ENCODE assay signal across 17 mouse cellular contexts in the genomic region with DNA sequence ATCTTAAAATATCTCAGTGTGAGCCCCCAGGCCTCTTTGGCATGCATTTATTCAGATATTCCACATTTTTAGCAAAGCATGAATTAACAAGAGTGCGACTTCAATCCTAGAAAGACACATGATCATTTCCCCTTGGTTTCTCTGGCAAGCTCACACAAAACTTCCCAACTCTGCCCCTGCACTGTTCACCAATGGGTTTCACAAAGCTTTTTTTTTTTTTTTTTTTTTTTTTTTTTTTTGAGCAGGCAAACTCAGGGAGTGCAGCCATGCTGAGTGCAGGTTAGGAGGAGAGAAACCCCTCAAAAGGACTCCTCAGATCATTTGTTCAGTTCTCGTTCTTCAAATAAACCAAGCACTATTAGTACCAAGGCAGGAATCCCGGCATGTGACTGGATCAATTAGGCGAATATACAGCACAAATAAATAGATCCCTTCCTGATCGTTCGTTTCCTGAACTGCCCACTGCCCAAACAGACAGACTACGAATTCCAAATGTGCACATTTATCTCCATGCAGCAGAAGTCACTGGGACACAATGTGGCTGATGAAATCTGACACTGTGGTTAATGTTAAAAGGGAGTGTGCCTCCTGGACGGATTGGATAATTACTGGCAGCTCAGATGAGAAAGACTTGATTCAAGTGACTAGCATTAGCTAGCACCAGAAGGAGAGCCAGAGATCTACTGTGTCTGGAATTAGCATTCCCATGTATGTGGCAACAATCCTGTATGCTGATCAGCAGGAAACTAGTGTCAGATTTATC. TPM values are rescaled to one million over a fixed set of nuclear protein-coding genes. Genes with fewer than 3 reads are reported as not detected.
DNase-seq lines count a peak whose midpoint lies in the region; ATAC-seq and TF ChIP-seq lines count a peak whose summit lies in the region.
"Had no signal": no experiment of that assay in that cellular context is flagged by ENCODE, and none has a peak within 500 bp of the region (broad histone marks: within the 10 kb centered on the region; RNA-seq: fewer than 3 reads in every experiment).

No protein-coding gene starts in this region.

- H3K9ac ChIP-seq in forebrain, postnatal 0 days, result no peak overlapping the region
- H3K9ac ChIP-seq in forebrain, embryonic 11.5 days (ENCODE audit: low read length), result no peak overlapping the region
- no peak overlapping the region for H3K9ac ChIP-seq in lung, embryonic 14.5 days
- H3K9ac ChIP-seq: heart, embryonic 15.5 days; limb, embryonic 13.5 days had no signal

- peak; percentile 33 for ATAC-seq in forebrain, postnatal 0 days
- no peak for ATAC-seq in forebrain, embryonic 11.5 days (replicated peaks; ENCODE audit: low FRiP score)
- no peak for ATAC-seq in lung, embryonic 14.5 days (ENCODE audit: insufficient read depth)
- ATAC-seq in megakaryocyte-erythroid progenitor cell, adult 5-6 weeks (replicated peaks; ENCODE audit: low FRiP score, low TSS enrichment, poor library complexity, severe bottlenecking), result peak; percentile 71

- no peaks in the 10 kb centered on the region for H3K27me3 ChIP-seq in forebrain, postnatal 0 days (ENCODE audit: insufficient read depth, low read length)
- no peaks in the 10 kb centered on the region for H3K27me3 ChIP-seq in forebrain, embryonic 11.5 days (ENCODE audit: control insufficient read depth, insufficient read depth, low read length)
- no peaks in the 10 kb centered on the region for H3K27me3 ChIP-seq in lung, embryonic 14.5 days (ENCODE audit: insufficient read depth, low read length)
- H3K27me3 ChIP-seq: heart, embryonic 15.5 days; limb, embryonic 13.5 days had no signal

- H3K9me3 ChIP-seq in forebrain, postnatal 0 days (ENCODE audit: low read length), result no peaks in the 10 kb centered on the region
- no peaks in the 10 kb centered on the region for H3K9me3 ChIP-seq in forebrain, embryonic 11.5 days (ENCODE audit: control insufficient read depth, low read length)
- H3K9me3 ChIP-seq in lung, embryonic 14.5 days (ENCODE audit: low read depth, low read length), result no peaks in the 10 kb centered on the region
- H3K9me3 ChIP-seq: heart, embryonic 15.5 days; limb, embryonic 13.5 days had no signal

- no peak for DNase-seq in forebrain, postnatal 0 days
- no peak for DNase-seq in forebrain, embryonic 11.5 days (ENCODE audit: low spot score)
- DNase-seq in lung, embryonic 14.5 days, result peak; percentile 5
- no peak for DNase-seq in lung, postnatal 14 days
- DNase-seq in c-Kit-positive CD71-negative TER-119-negative erythroid progenitor cells, embryonic 14.5 days (ENCODE audit: low read depth), result peak; percentile 18
- no peak for DNase-seq in left cerebral cortex, postnatal 14 days (ENCODE audit: low spot score in 2 of 2)
- no peak for DNase-seq in ovary, adult 18-20 months (ENCODE audit: low spot score)
- DNase-seq: B cell, adult 2 months; cerebellum, adult 9-11 months; gastrocnemius, postnatal 10 days; layer of hippocampus, postnatal 36 days; lung, postnatal 4 days; retina, postnatal 1 day had no signal

- H3K4me3 ChIP-seq in forebrain, postnatal 0 days (ENCODE audit: low read depth, low read length), result no peak overlapping the region
- H3K4me3 ChIP-seq in forebrain, embryonic 11.5 days (ENCODE audit: low read depth, low read length), result no peak overlapping the region
- no peak overlapping the region for H3K4me3 ChIP-seq in lung, embryonic 14.5 days (ENCODE audit: low read depth, low read length)
- H3K4me3 ChIP-seq: heart, embryonic 15.5 days; limb, embryonic 13.5 days had no signal

- no peak for TF ChIP-seq CTCF in forebrain, postnatal 0 days (IDR thresholded peaks at IDR 0.05; ENCODE audit: low read depth)
- no peak for TF ChIP-seq CTCF in lung, embryonic 14.5 days (IDR thresholded peaks at IDR 0.05; ENCODE audit: low read depth)

- no peak overlapping the region for H3K27ac ChIP-seq in forebrain, postnatal 0 days (ENCODE audit: low read depth, low read length)
- H3K27ac ChIP-seq in forebrain, embryonic 11.5 days (ENCODE audit: low read depth, low read length), result no peak overlapping the region
- H3K27ac ChIP-seq in lung, embryonic 14.5 days (ENCODE audit: low read depth), result no peak overlapping the region
- H3K27ac ChIP-seq: heart, embryonic 15.5 days; limb, embryonic 13.5 days had no signal

- WGBS in forebrain, postnatal 0 days, result 27% methylated on average over 8 of the region's 8 CpGs
- 32% methylated on average over 8 of the region's 8 CpGs for WGBS in forebrain, embryonic 11.5 days
- 18% methylated on average over 8 of the region's 8 CpGs for WGBS in lung, embryonic 14.5 days

- 0 out of 2 replicates have a peak, but pooled peaks cover 6% of the 10 kb centered on the region for H3K36me3 ChIP-seq in forebrain, postnatal 0 days (ENCODE audit: insufficient read depth)
- no peaks in the 10 kb centered on the region for H3K36me3 ChIP-seq in forebrain, embryonic 11.5 days (ENCODE audit: control insufficient read depth, insufficient read depth, low read length)
- no peaks in the 10 kb centered on the region for H3K36me3 ChIP-seq in lung, embryonic 14.5 days (ENCODE audit: insufficient read depth)
- H3K36me3 ChIP-seq: heart, embryonic 15.5 days; limb, embryonic 13.5 days had no signal

- peaks cover 14% of the 10 kb centered on the region; the same call in 1 of the 2 replicates for H3K4me1 ChIP-seq in forebrain, postnatal 0 days (ENCODE audit: insufficient read depth)
- peaks cover 5% of the 10 kb centered on the region; the same call in 1 of the 2 replicates for H3K4me1 ChIP-seq in forebrain, embryonic 11.5 days (replicated peaks; ENCODE audit: control insufficient read depth, insufficient read depth, low read length)
- H3K4me1 ChIP-seq in lung, embryonic 14.5 days (ENCODE audit: insufficient read depth), result no peaks in the 10 kb centered on the region

- no peak overlapping the region for H3K4me2 ChIP-seq in forebrain, postnatal 0 days (ENCODE audit: low read depth)
- H3K4me2 ChIP-seq in forebrain, embryonic 11.5 days (ENCODE audit: low read depth, low read length, severe bottlenecking), result no peak overlapping the region
- no peak overlapping the region for H3K4me2 ChIP-seq in lung, embryonic 14.5 days
- H3K4me2 ChIP-seq: heart, embryonic 15.5 days; limb, embryonic 13.5 days had no signal

- intact Hi-C loops in left cerebral cortex, postnatal 14 days (cut with DNase I), result loop anchor here (5.0 kb wide), 1 partner anchor 46 kb away; no protein-coding TSS in a partner anchor

RNA-seq across cellular contexts. Expression of a gene that starts 53.5 kb away (rescaled TPM):
- 31.5 and 38.3 TPM in 2 replicates for total RNA-seq in forebrain, postnatal 0 days (2014; rRNA removed)
- 16.4 and 19.9 TPM in 2 replicates for polyA plus RNA-seq in forebrain, postnatal 0 days (2015; fragmentation: Nextera tagmentation; extraction: Ambion mirVana)
- polyA plus RNA-seq in forebrain, embryonic 11.5 days (2014; fragmentation: Nextera tagmentation; extraction: Ambion mirVana), result 5.5 and 5.7 TPM in 2 replicates
- 0.46 and 0.66 TPM in 2 replicates for polyA plus RNA-seq in lung, embryonic 14.5 days (2014; fragmentation: Nextera tagmentation; extraction: Ambion mirVana)
- total RNA-seq in megakaryocyte-erythroid progenitor cell, adult 5-6 weeks (2014; fragmentation: Nextera tagmentation), result not detected in 2 replicates
- not detected in 2 replicates for total RNA-seq in megakaryocyte-erythroid progenitor cell, adult 5-6 weeks (2017)
- 10 to 100 TPM; 88.8 to 96.5 TPM for total RNA-seq in left cerebral cortex, postnatal 14 days (2021)

RNA-seq across cellular contexts. Expression of a gene that starts 53.6 kb away (rescaled TPM):
- total RNA-seq in forebrain, postnatal 0 days (2014; rRNA removed), result 0.77 and 2.2 TPM in 2 replicates
- polyA plus RNA-seq in forebrain, postnatal 0 days (2015; fragmentation: Nextera tagmentation; extraction: Ambion mirVana), result 2.3 and 2.4 TPM in 2 replicates
- 1.3 and 1.7 TPM in 2 replicates for polyA plus RNA-seq in forebrain, embryonic 11.5 days (2014; fragmentation: Nextera tagmentation; extraction: Ambion mirVana)
- polyA plus RNA-seq in lung, embryonic 14.5 days (2014; fragmentation: Nextera tagmentation; extraction: Ambion mirVana), result 0.30 TPM in 1 of 2 replicates, not detected in the other
- total RNA-seq in megakaryocyte-erythroid progenitor cell, adult 5-6 weeks (2014; fragmentation: Nextera tagmentation), result not detected in 2 replicates
- total RNA-seq in megakaryocyte-erythroid progenitor cell, adult 5-6 weeks (2017), result not detected in 2 replicates
- 1 to 10 TPM; 1.2 to 1.9 TPM for total RNA-seq in left cerebral cortex, postnatal 14 days (2021)
- polyA plus RNA-seq: spleen, adult 2 months had no signal

Comparison
In these comparisons a context has a peak if more than half of its experiments do, and no peak if none do; other contexts are left out.
1. ATAC-seq: peak in forebrain, postnatal 0 days (single experiment) and megakaryocyte-erythroid progenitor cell, adult 5-6 weeks (single experiment); none in forebrain, embryonic 11.5 days (single experiment) and lung, embryonic 14.5 days (single experiment).
2. DNase-seq: peak in lung, embryonic 14.5 days (single experiment) and c-Kit-positive CD71-negative TER-119-negative erythroid progenitor cells, embryonic 14.5 days (single experiment); none in forebrain, postnatal 0 days (single experiment), forebrain, embryonic 11.5 days (single experiment), lung, postnatal 14 days (single experiment), left cerebral cortex, postnatal 14 days (0 of 2) and ovary, adult 18-20 months (single experiment).
3. RNA of a gene that starts 53.5 kb away (total RNA-seq): 88.8 to 96.5 TPM in left cerebral cortex, postnatal 14 days and 31.5 to 38.3 TPM in forebrain, postnatal 0 days; not detected in megakaryocyte-erythroid progenitor cell, adult 5-6 weeks; every median in the first group is over 10 times any median in the second.